Mouse (Mus musculus): Measurements from ENCODE around the gene Vmn2r85. TPM values are rescaled to one million over a fixed set of nuclear protein-coding genes. Genes with fewer than 3 reads are reported as not detected.

The Vmn2r85 gene
- polyA plus RNA-seq (2012; rRNA removed), result not detected in 2 replicates

GRCm38 (mm10) chr10:130429603-130430002 is at the start of gene Vmn2r85:
Vmn2r85 (minus strand) TSS chr10:130429703.

GRCm38 (mm10) chr10:130455950-130456349 is 26.4 kb upstream of the Vmn2r85 start, which contains the start of gene Vmn2r86:
Vmn2r86 (minus strand) TSS chr10:130456050.

DNA sequence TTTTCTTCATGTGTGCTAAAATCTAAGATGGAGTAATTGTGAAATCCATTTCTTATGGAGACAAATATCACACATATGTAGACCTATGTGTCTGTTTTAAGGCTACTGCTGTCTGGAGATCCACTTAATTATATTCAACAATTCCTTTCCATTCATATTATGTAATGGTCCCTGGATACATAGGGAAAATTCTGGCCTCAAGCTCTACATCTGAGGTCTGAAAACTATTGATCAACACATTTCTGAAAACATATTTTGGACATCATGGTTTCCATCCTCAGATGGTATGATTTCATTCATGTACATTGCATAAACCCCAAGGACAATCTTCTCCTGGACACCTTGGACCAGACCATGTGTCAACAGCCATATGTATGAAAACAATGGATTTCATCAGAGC is 35.3 kb downstream of the Vmn2r85 start, which contains the start of gene Vmn2r84:
Gene Vmn2r84, minus strand, starts transcription at position 101 of the 400 bp plus-strand sequence.

Other genes with a start within 250 kb of the Vmn2r85 start
- not detected in 2 replicates for gene Olfr826, start 245.5 kb downstream of the Vmn2r85 start, polyA plus RNA-seq (2012; rRNA removed)
- not detected in 2 replicates for gene Olfr827, start 215.3 kb downstream of the Vmn2r85 start, polyA plus RNA-seq (2012; rRNA removed)
- not detected in 2 replicates for gene Neurod4, start 149.5 kb downstream of the Vmn2r85 start, polyA plus RNA-seq (2012; rRNA removed)
- 0.95 and 0.97 TPM in 2 replicates for gene Tespa1, start 106.8 kb downstream of the Vmn2r85 start, polyA plus RNA-seq (2012; rRNA removed)
- not detected in 2 replicates for gene Vmn2r84, start 35.4 kb downstream of the Vmn2r85 start, polyA plus RNA-seq (2012; rRNA removed)
- not detected in 2 replicates for gene Vmn2r86, start 26.3 kb upstream of the Vmn2r85 start, polyA plus RNA-seq (2012; rRNA removed)
- not detected in 2 replicates for gene Vmn2r87, start 67.7 kb upstream of the Vmn2r85 start, polyA plus RNA-seq (2012; rRNA removed)

Measured in liver, embryonic 18 days (tissue).